Mouse (Mus musculus) lung, postnatal 0 days (tissue): ENCODE results near the gene Epas1. TPM values are rescaled to one million over a fixed set of nuclear protein-coding genes. Genes with fewer than 3 reads are reported as not detected.

Experiments used
- ATAC-seq: fragments of 200-750 bp; cut with Nextera tagmentation; 2 replicates; pipeline ENCODE4 v1.8.0; 2017; ENCODE audit warnings: moderate library complexity
- DNase-seq: peaks from one replicate; pipeline ENCODE4 v3.0.0-alpha.2; 2016; ENCODE audit warnings: low spot score
- H3K27ac ChIP-seq: fragments of 300-500 bp; sonication (generic); 2 replicates; pipeline ENCODE4 v1.5.1; 2014; ENCODE audit warnings: antibody characterized with exemption, mild to moderate bottlenecking, low read length, mixed read lengths
- H3K27me3 ChIP-seq: fragments of 300-500 bp; sonication (generic); replicated peaks from 2 replicates; pipeline ENCODE4 v1.6.1; 2014; ENCODE audit warnings: low read length, mixed read lengths; ENCODE audit not compliant: insufficient read depth
- H3K36me3 ChIP-seq: fragments of 300-500 bp; sonication (generic); 2 replicates; pipeline ENCODE4 v1.6.1; 2014; ENCODE audit warnings: low read length, mixed read lengths; ENCODE audit not compliant: insufficient read depth
- H3K4me1 ChIP-seq: fragments of 300-500 bp; sonication (generic); 2 replicates; pipeline ENCODE4 v1.6.1; 2014; ENCODE audit warnings: antibody characterized with exemption, low read depth, low read length, mixed read lengths; ENCODE audit not compliant: insufficient read depth
- H3K4me2 ChIP-seq: fragments of 300-500 bp; sonication (generic); replicated peaks from 2 replicates; pipeline ENCODE4 v1.6.1; 2014; ENCODE audit warnings: low read depth, mild to moderate bottlenecking, low read length, moderate library complexity, mixed read lengths
- H3K4me3 ChIP-seq: fragments of 300-500 bp; sonication (generic); 2 replicates; pipeline ENCODE4 v1.5.1; 2014; ENCODE audit warnings: low read depth, low read length
- H3K9ac ChIP-seq: fragments of 300-500 bp; sonication (generic); replicated peaks from 2 replicates; pipeline ENCODE4 v1.6.1; 2014; ENCODE audit warnings: low read depth, mild to moderate bottlenecking
- H3K9me3 ChIP-seq: fragments of 300-500 bp; sonication (generic); 2 replicates; pipeline ENCODE4 v1.6.1; 2016; ENCODE audit warnings: low read length, mixed read lengths
- CTCF ChIP-seq: IDR thresholded peaks from 2 replicates; pipeline ENCODE4 v1.5.1; 2016; ENCODE audit warnings: antibody characterized with exemption, mild to moderate bottlenecking
- EP300 ChIP-seq: IDR thresholded peaks from 2 replicates; pipeline ENCODE4 v1.6.1; 2016; ENCODE audit warnings: antibody characterized with exemption, mild to moderate bottlenecking, control low read depth
- WGBS: fragments of 180-500 bp; shearing (Covaris S2); extraction: QIAGEN DNeasy Blood & Tissue Kit; methylation state at CpG from one replicate; pipeline ENCODE4 v1.1.7; 2014; 5-methylcytosine and 5-hydroxymethylcytosine counted together
- polyA plus RNA-seq: library from polyadenylated mRNA; unstranded; fragments of >200 nt; fragmentation: Nextera tagmentation; extraction: Ambion mirVana; gene quantifications from 2 replicates; pipeline ENCODE4 v1.2.1, GENCODE M21; 2015

The Epas1 gene
- polyA plus RNA-seq, 1 experiment from 2014 or later, result 89.8 TPM

DNA sequence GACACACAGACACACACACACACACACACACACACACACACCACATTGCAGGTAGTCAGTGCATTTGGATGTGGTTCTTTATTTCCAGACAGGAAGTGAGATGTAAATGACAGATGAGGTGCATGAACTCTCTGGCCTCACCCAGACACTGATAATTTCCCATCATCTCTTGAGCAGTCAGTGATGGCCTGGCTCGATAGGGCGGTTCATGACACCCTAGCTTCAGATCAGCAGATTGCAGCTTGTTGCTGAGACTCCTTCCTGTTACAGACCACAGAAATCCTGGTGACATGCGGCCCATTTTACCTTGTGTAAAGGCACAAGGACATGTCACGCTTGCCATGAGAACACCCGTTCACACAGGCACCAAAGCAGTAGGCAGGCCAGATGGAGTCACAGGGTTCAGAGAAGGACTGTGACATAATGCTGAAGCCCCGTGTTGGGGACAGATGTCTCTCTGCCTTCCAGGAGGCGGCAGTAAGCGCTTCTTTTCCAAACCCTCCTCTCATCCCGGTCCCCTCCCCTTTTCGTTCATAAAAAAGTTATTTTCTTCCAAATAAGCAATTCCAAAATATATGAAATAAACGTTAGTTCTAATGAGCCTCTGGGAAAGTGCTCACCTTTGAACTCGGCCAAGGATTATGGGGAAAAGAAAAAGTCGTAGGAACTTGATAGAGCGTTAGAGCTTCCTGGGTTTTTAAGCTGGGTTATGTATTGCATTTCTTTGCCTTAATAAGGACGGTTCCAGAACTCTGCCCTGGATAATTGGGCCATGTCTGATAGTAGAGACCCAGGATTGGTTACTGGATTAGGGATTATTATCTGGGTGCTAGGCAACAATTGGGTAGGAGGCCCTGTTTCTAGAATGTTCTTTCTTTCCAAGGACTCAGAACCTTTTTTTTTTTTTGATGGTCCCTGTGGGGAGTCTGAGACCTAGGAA, 26.0 kb downstream of the Epas1 start:
- DNase-seq, result peak; percentile 41
- 55% methylated on average over 15 of the region's 15 CpGs for WGBS
- H3K27me3 ChIP-seq, result no peaks in the 10 kb centered on the region
- H3K4me3 ChIP-seq, result no peak overlapping the region
- H3K9me3 ChIP-seq, result no peaks in the 10 kb centered on the region
- no peak overlapping the region for H3K4me2 ChIP-seq
- no peak overlapping the region for H3K9ac ChIP-seq
- TF ChIP-seq EP300, result no peak
- H3K4me1 ChIP-seq, result peaks cover 17% of the 10 kb centered on the region; the same call in 1 of the 2 replicates
- no peaks in the 10 kb centered on the region for H3K36me3 ChIP-seq
- peak; percentile 48 for ATAC-seq
- no peak overlapping the region; the same call in 1 of the 2 replicates for H3K27ac ChIP-seq

GRCm38 (mm10) chr17:86780708-86781318, 27.3 kb downstream of the Epas1 start:
- DNase-seq (no peak), ATAC-seq (no peak)
- peaks cover 20% of the 10 kb centered on the region; the same call in 1 of the 2 replicates for H3K4me1 ChIP-seq
- 53% methylated on average over 6 of the region's 6 CpGs for WGBS
- H3K27ac ChIP-seq, result no peak overlapping the region; the same call in 1 of the 2 replicates
- no peak overlapping the region for H3K4me3 ChIP-seq
- H3K9ac ChIP-seq, result no peak overlapping the region
- no peaks in the 10 kb centered on the region for H3K27me3 ChIP-seq
- H3K36me3 ChIP-seq, result no peaks in the 10 kb centered on the region
- TF ChIP-seq EP300, result no peak
- TF ChIP-seq CTCF, result no peak
- H3K9me3 ChIP-seq, result no peaks in the 10 kb centered on the region
- H3K4me2 ChIP-seq, result no peak overlapping the region

GRCm38 (mm10) chr17:86781755-86782400, 28.4 kb downstream of the Epas1 start:
- no peak overlapping the region for H3K27ac ChIP-seq
- no peaks in the 10 kb centered on the region for H3K27me3 ChIP-seq
- no peak overlapping the region for H3K9ac ChIP-seq
- WGBS, result 42% methylated on average over 12 of the region's 12 CpGs
- H3K4me1 ChIP-seq, result peaks cover 20% of the 10 kb centered on the region; the same call in 1 of the 2 replicates
- DNase-seq (no peak), ATAC-seq (no peak)
- peaks cover under 1% of the 10 kb centered on the region; the same call in 1 of the 2 replicates for H3K36me3 ChIP-seq
- no peaks in the 10 kb centered on the region for H3K9me3 ChIP-seq
- no peak overlapping the region for H3K4me3 ChIP-seq
- TF ChIP-seq EP300 (no peak), CTCF (no peak)
- H3K4me2 ChIP-seq, result no peak overlapping the region

GRCm38 (mm10) chr17:86784405-86784977, 31.0 kb downstream of the Epas1 start:
- Histone ChIP-seq H3K4me1 (peaks cover 23% of the 10 kb centered on the region; the same call in 1 of the 2 replicates), H3K4me3 (no peak overlapping the region), H3K9ac (no peak overlapping the region), H3K27ac (no peak overlapping the region), H3K27me3 (no peaks in the 10 kb centered on the region), H3K9me3 (no peaks in the 10 kb centered on the region), H3K36me3 (peaks cover 6% of the 10 kb centered on the region; the same call in 1 of the 2 replicates), H3K4me2 (no peak overlapping the region)
- ATAC-seq (no peak; the same call in 1 of the 2 replicates), DNase-seq (no peak)
- WGBS, result 60% methylated on average over 10 of the region's 10 CpGs
- TF ChIP-seq CTCF, result no peak
- no peak for TF ChIP-seq EP300

DNA sequence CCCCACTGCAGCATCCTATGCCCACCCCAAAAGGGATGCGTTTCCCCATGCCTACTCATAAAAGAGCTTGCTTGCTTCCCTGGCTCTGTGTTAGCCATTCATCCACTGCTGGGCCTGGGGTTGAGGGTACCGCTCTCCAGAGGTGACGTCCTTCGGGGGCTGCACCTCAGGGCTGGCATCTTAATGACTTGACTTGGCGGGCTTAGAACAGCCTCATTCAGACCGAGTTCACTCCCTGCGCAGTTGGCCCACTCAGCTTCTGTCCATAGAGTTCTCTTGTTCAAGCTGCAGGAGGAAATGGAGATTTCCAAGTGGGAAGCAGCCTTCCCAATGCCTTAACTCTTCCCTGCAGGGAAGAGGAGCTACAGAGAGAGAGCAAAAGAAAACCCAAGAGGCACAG, 32.1 kb downstream of the Epas1 start:
- peak overlapping the region; percentile 20; the same call in 1 of the 2 replicates for H3K27ac ChIP-seq
- H3K27me3 ChIP-seq, result no peaks in the 10 kb centered on the region
- TF ChIP-seq CTCF (no peak), EP300 (no peak)
- peaks cover 6% of the 10 kb centered on the region; the same call in 1 of the 2 replicates for H3K36me3 ChIP-seq
- H3K9ac ChIP-seq, result no peak overlapping the region
- ATAC-seq, result no peak
- no peak overlapping the region for H3K4me2 ChIP-seq
- WGBS, result 44% methylated on average over 7 of the region's 7 CpGs
- DNase-seq, result no peak
- H3K9me3 ChIP-seq, result no peaks in the 10 kb centered on the region
- peaks cover 19% of the 10 kb centered on the region; the same call in 1 of the 2 replicates for H3K4me1 ChIP-seq
- H3K4me3 ChIP-seq, result no peak overlapping the region
